Mouse (Mus musculus) kidney, adult 2 months (tissue): ENCODE measurements at regions not wholly inside any gene's neighbourhood (a gene's known extent, or its start where the extent isn't known, plus 50 kb on each side); places are given as distances from the start of the nearest gene placed in this dataset.

Experiments used
- DNase-seq: peaks from one replicate; pipeline ENCODE4 v3.0.0; 2021
- H3K27ac ChIP-seq: fragments of 200-500 bp; 2 replicates; pipeline ENCODE4 v1.5.1; 2012; ENCODE audit warnings: low read depth, low read length, control low read depth, inconsistent platforms; ENCODE audit not compliant: insufficient read depth
- H3K27me3 ChIP-seq: fragments of 200-500 bp; replicated peaks from 2 replicates; pipeline ENCODE4 v1.6.1; 2012; ENCODE audit warnings: mild to moderate bottlenecking, moderate library complexity, low read length, inconsistent platforms; ENCODE audit not compliant: control insufficient read depth, insufficient read depth
- H3K36me3 ChIP-seq: fragments of 200-500 bp; 2 replicates; pipeline ENCODE4 v1.6.1; 2012; ENCODE audit warnings: mild to moderate bottlenecking, moderate library complexity, low read length, inconsistent platforms; ENCODE audit not compliant: control insufficient read depth, insufficient read depth
- H3K4me1 ChIP-seq: fragments of 200-500 bp; 2 replicates; pipeline ENCODE4 v1.6.1; 2011; ENCODE audit warnings: low read length; ENCODE audit not compliant: control insufficient read depth, insufficient read depth
- H3K4me3 ChIP-seq: fragments of 200-500 bp; 2 replicates; pipeline ENCODE4 v1.5.1; 2011; ENCODE audit warnings: mild to moderate bottlenecking, low read depth, low read length, control low read depth; ENCODE audit not compliant: insufficient read depth
- CTCF ChIP-seq: fragments of 200-500 bp; conservative IDR thresholded peaks from 2 replicates; pipeline ENCODE4 v1.5.1; 2011; ENCODE audit warnings: low read depth, mild to moderate bottlenecking, control low read depth, low read length, moderate library complexity, mixed read lengths; ENCODE audit not compliant: insufficient read depth, insufficient read length
- POLR2A ChIP-seq: fragments of 200-500 bp; IDR thresholded peaks from one replicate; pipeline ENCODE4 v1.6.1; 2011; ENCODE audit warnings: low read depth, low read length, control low read depth
- WGBS: fragments of 180-500 bp; shearing (Covaris S2); methylation state at CpG from one replicate; pipeline ENCODE4 v1.1.7; 2018; 5-methylcytosine and 5-hydroxymethylcytosine counted together

- DNase-seq: no peak
- H3K27me3 ChIP-seq: no peaks in the 10 kb centered on the region; the same call in 1 of the 2 replicates
- no peak for TF ChIP-seq POLR2A
- no peak for TF ChIP-seq CTCF
- no peaks in the 10 kb centered on the region for H3K36me3 ChIP-seq
- H3K4me3 ChIP-seq: no peak overlapping the region
- 67% methylated on average over 1 of the region's 1 CpGs for WGBS
- no peak overlapping the region for H3K27ac ChIP-seq
- H3K4me1 ChIP-seq: no peaks in the 10 kb centered on the region
These were observed 345.0 kb upstream of the Irak1bp1 start for GRCm38 (mm10) chr9:82484341-82484740.

DNA sequence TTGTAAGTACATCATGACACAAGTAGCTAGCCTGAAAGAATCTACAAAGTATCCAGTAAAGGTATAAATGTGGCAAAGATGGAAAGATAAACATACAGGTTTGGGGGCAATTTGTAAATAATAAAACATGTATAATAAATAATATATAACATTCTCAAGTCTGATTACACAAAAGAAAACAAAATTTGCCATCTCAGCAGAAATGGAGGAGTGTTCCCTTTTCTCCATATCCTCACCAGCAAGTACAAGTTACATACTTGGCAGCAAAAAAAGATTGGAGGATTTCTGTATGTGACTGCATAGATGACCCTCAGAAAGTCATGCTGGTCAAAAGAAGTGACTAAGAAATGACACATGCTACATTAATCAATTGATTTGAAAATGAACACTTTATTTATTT is 335.9 kb upstream of the Irak1bp1 start:
- DNase-seq: no peak
- Histone ChIP-seq H3K27ac (no peak overlapping the region), H3K4me3 (no peak overlapping the region), H3K27me3 (no peaks in the 10 kb centered on the region), H3K36me3 (no peaks in the 10 kb centered on the region), H3K4me1 (no peaks in the 10 kb centered on the region)
- no peak for TF ChIP-seq POLR2A
- no peak for TF ChIP-seq CTCF

GRCm38 (mm10) chr9:82510014-82510413 is 319.3 kb upstream of the Irak1bp1 start:
- Histone ChIP-seq H3K4me1 (no peaks in the 10 kb centered on the region), H3K27ac (no peak overlapping the region), H3K36me3 (no peaks in the 10 kb centered on the region), H3K4me3 (no peak overlapping the region), H3K27me3 (no peaks in the 10 kb centered on the region)
- WGBS: 30% methylated on average over 2 of the region's 2 CpGs
- no peak for DNase-seq
- TF ChIP-seq POLR2A (no peak), CTCF (no peak)

GRCm38 (mm10) chr9:82518993-82519392 is 310.3 kb upstream of the Irak1bp1 start:
- 18% methylated on average over 1 of the region's 1 CpGs for WGBS
- TF ChIP-seq POLR2A (no peak), CTCF (no peak)

DNA sequence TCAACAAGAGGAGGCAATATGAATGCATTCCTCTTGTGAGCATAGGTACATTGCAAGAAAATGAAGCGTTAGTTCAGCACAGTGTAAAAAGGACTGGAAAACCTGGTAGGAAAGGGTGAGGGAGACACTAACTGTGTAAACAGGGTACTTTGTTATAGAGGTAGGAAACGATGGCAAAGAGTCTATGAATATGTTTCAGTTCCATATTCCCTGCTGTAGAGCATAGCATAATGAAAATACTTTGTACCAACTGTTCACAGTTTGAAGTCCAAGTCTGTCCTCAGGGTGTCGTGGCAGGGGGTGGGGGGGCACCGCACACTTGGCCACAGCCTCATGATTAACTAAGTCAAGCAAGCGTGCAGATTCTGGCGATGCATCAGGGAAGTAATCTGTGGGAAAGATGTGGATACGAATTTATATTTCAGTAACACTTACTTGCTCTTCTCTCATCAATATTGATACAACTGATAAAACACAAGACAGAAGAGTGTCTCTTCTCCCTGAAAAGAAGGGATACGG is 301.4 kb upstream of the Irak1bp1 start:
- no peak overlapping the region for H3K4me3 ChIP-seq
- H3K27ac ChIP-seq: no peak overlapping the region
- WGBS: 66% methylated on average over 8 of the region's 8 CpGs
- TF ChIP-seq CTCF (no peak), POLR2A (no peak)
- H3K27me3 ChIP-seq: no peaks in the 10 kb centered on the region
- no peaks in the 10 kb centered on the region for H3K4me1 ChIP-seq
- no peak for DNase-seq
- no peaks in the 10 kb centered on the region for H3K36me3 ChIP-seq

More at GRCm38 (mm10) chr9:82518993-82519392, 310.3 kb upstream of the Irak1bp1 start:
- no peak for DNase-seq
- no peak overlapping the region for H3K4me3 ChIP-seq
- no peaks in the 10 kb centered on the region for H3K36me3 ChIP-seq
- H3K4me1 ChIP-seq: no peaks in the 10 kb centered on the region
- H3K27ac ChIP-seq: no peak overlapping the region
- H3K27me3 ChIP-seq: no peaks in the 10 kb centered on the region

GRCm38 (mm10) chr9:82552726-82553125 is 276.6 kb upstream of the Irak1bp1 start:
- TF ChIP-seq POLR2A (no peak), CTCF (no peak)

GRCm38 (mm10) chr9:82553213-82553612 is 276.1 kb upstream of the Irak1bp1 start:
- TF ChIP-seq CTCF (no peak), POLR2A (no peak)
- Histone ChIP-seq H3K27ac (no peak overlapping the region), H3K4me1 (no peaks in the 10 kb centered on the region), H3K27me3 (no peaks in the 10 kb centered on the region), H3K36me3 (no peaks in the 10 kb centered on the region), H3K4me3 (no peak overlapping the region)
- 48% methylated on average over 3 of the region's 3 CpGs for WGBS
- no peak for DNase-seq

More at GRCm38 (mm10) chr9:82552726-82553125, 276.6 kb upstream of the Irak1bp1 start:
- Histone ChIP-seq H3K27ac (no peak overlapping the region), H3K4me1 (no peaks in the 10 kb centered on the region), H3K36me3 (no peaks in the 10 kb centered on the region), H3K27me3 (no peaks in the 10 kb centered on the region), H3K4me3 (no peak overlapping the region)
- DNase-seq: no peak
- 78% methylated on average over 6 of the region's 6 CpGs for WGBS

DNA sequence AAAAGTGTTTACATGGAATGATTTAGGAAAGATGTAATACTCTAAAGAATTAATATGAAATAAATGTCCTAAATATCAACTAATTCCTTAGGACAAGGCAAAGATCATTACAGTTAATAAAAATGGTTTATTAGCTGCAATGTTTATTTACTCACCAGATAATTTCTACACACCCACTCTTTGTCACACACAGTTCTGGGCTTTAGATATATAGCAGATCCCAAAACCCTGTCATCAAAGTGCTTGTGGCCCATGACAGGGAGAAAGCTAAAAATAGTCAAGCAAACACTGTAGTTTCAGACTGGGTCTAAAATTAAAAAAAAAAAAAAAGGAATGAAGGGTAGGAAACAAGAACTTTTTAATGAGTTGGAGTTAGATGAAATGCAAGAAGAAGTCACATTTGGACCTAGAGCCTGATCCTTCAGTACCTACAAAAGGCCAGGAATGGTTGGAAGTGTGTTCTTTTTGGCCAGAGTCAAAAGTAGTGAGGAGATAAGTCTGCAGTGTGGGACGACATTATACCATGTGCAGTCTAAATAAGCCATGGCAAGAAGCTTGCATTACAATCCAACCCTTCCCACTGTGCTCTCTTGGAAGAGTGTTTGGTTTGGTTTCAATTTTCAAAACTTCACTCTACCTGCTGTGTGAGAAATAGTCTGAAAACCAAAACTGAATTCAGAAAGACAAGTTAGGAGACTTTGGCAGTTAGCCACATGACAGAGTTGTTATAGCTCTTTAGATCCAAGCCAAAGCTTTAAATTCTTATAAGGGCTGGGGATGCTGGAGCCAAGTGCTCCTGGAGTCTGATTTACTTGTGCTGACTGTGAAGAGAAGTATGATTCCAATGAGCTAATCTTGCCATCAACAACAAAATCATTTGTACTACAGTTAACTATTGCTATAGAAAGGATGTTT is 266.5 kb upstream of the Irak1bp1 start:
- Histone ChIP-seq H3K27ac (no peak overlapping the region), H3K4me3 (no peak overlapping the region), H3K4me1 (no peaks in the 10 kb centered on the region), H3K27me3 (no peaks in the 10 kb centered on the region), H3K36me3 (no peaks in the 10 kb centered on the region)
- DNase-seq: no peak
- 59% methylated on average over 1 of the region's 1 CpGs for WGBS
- TF ChIP-seq POLR2A (no peak), CTCF (no peak)
